Mouse (Mus musculus) urinary bladder, postnatal 14 days (tissue): ENCODE measurements around the gene Dpt.

ENCODE experiments used
- DNase-seq: peaks from one replicate; pipeline ENCODE4 v3.0.0; 2021; ENCODE audit warnings: low spot score

The Dpt gene

GRCm38 (mm10) chr1:164821307-164821706, 24.9 kb downstream of the Dpt start:
- DNase-seq: no peak

- DNase-seq: no peak
Observed at GRCm38 (mm10) chr1:164821821-164822220, 25.4 kb downstream of the Dpt start.

DNA sequence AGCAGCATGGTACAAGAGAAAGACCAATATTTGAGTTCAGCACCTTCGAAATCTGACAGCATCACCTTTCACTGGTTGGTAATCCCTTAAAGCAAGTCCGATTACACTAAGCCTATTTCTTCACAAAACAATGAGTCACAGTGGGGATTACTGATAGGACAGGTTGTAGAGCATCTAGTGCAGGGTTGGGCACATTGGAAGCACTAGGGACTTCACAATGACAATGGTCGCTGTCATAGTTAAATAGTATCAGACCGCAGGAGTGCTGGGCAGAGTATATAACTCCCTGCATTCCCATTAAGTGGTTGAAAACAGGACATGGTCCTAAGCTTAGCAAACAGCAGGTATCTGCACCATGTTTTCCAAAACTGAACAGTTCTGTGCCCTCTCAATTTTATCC, 25.8 kb downstream of the Dpt start:
- no peak for DNase-seq

DNA sequence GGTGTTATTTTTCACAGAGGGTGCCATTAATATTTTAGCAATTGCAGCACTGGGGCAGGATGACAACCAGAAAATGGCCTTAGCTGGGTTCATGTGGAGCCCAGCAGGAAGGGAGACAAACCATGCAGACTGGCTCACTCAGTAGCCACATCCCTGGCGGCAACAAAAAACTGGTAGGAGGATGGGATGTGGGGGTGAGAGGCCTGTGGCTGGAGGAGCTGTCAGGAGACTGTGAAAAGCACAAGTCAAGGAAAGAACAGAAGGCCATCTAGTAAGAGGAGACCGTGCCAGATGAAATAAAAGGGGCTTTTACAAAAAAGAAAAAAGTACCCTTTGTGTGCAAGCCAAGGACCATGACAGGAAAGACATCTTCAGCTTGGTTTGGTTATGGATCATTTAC, 28.5 kb downstream of the Dpt start:
- no peak for DNase-seq

DNA sequence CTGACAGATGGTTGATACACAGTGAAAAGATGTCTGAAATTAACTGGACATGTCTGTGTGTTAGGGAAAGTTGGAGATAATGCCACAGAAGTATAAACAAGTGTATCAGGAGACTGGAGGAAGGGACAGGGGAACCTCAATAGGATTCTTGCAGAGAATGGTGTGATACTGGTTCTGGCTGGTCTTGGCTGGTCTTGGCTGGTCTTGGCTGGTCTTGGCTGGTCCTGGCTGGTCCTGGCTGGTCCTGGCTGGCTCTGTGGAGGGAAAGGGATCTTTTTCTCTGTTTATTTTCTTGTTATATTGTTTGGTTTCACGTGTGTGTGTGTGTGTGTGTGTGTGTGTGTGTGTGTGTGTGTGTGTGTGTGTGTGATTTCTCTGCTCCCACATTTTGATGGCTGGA, 33.4 kb downstream of the Dpt start:
- DNase-seq: no peak

GRCm38 (mm10) chr1:164832459-164832858, 36.0 kb downstream of the Dpt start:
- no peak for DNase-seq

- DNase-seq: peak; percentile 8
Observed at GRCm38 (mm10) chr1:164848616-164849265, 52.3 kb downstream of the Dpt start.

DNA sequence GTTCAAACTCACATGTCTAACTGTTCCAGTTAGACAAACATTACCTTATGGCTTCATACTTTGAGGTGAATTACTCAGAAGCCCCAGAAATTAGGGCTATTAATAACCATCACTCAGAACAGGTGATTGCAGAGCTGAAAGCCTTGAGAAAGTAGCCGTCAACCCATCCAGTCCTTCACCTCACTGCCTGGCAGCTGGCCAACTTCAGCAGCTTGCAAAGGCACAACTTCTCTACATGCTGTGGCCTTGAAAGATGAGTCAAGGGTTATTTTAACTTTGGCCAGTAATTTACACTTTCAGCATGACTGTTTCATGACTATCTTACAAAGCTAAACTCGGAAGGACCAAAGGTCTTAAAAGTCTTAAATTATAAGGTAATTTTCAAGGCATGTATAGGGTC, 59.3 kb downstream of the Dpt start:
- peak; percentile 11 for DNase-seq

DNA sequence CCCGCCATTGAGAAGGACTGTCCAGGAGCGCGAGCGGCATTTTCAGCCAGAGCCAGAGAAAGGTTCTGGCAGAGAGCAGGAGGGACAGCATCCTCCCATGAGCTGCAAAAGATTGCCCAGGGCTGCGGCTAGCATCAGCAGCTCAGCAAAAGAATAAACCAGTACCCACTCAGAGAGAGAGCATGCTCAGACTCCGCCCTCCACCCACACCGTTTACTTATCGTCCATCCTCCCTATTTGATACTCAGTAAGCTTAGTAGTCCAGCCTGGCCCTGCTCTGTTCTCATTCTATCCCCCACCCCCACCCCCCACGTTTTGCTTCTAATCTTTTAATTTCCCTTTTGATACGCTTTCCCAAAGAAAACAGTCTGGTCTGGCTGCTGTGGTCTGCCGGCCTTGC, 63.5 kb downstream of the Dpt start:
- DNase-seq: no peak

GRCm38 (mm10) chr1:164860782-164861181, 64.3 kb downstream of the Dpt start:
- no peak for DNase-seq

DNA sequence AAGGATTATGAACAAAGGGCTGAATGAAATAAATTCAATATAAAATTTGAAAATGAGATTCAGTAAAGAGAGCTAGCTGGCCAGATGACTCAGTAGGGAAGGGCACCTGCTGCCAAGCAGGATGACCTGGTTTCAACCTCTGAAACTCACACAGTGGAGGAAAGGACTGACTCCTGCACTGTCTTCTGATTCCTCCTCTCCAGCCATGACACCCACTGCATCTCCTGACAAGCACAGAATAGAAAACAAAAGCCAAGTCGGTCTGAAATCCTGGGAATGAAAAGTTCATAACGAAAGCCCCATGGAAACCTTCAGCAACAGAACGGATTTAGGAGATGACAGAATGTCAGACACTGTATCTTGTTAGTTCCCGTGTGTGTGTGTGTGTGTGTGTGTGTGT, 65.1 kb downstream of the Dpt start:
- DNase-seq: no peak

DNA sequence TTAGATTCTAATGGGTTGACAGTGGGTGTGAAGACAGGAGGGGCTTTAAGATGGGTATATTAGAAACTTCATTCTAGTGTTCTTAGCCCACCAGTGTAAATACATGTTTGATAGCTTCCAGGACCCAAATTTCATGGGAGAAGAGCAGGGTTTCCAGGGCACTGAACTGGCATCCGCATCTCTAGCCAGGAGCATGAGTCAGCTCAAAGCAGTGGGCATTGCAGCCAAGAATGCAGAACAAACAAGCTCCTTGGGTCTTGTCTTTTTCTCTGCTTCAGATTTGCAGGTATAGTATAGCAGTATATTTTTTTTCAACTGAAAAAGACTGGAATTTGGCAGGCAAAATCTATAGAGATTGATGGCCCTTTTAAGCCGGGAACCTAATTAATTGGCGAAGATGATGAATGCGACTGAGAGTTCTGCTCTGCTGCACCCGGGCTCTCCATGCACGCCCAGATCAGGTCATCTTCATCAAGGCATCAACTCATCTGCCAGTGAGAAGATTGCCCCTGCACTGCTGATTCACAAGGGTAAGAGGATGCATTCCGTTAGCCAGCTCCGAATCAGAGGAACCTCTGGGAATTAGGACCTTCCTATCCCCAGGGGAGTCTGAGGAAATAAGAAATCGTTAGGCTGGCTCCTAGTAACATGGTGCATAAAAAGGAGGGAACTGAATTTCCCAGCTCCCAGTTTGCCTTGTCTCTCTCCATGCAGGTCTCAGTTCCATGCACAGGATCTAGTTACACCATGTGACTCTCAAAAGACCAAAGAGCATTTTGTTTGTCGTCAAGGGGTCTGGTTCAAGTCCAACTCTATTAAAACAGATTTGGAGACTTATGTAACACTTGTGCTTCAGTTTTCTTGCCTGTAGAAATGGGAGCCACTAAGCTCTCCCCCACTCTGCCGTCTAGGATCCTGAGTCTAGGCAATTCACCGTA, 66.8 kb downstream of the Dpt start:
- no peak for DNase-seq

DNA sequence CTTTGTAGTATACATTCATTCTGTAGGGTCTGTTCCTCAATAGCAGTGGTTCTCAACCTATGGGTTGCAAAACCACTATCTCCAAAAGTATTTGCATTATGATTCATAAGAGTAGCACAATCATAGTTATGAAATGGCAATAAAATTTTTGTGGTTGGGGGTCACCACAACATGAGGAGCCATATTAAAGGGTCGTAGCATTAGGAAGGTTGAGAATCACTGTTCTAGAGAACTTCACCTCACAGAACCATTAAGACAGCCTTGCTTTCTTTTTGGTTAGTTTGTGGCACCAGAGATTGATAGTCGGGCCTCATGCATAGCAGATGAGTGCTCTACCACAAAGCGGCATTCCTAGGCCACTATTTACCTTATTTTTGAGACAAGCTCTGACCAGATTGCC, 68.2 kb downstream of the Dpt start:
- DNase-seq: no peak

DNA sequence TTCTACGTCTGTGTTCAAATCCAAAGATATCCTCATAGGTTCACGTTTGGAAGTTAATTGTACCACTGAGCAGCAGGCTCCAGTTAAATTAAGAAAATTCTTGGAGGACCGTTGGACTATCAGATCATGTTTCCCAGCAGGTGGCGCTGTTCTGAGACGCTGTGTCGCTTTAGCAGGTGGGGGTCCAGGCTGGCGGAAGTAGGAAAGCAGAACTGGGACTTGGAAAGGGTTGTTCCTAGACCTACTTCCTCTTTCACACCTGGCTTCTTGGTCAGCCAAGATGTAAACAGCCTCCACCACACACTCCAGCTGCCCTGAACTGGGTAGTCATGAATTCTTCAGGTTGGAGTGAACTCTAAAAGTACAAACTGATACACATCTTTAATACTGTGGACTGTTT, 74.2 kb downstream of the Dpt start:
- peak; percentile 9 for DNase-seq
